Mouse (Mus musculus): Measurements from ENCODE around the gene Magi1.
"Not testable (repeated sequence)": the region's sequence is repeated elsewhere in the genome, so short reads cannot be mapped to it uniquely, and the experiment has no call there.

Magi1 gene

GRCm38 (mm10) chr6:94045180-94045579 lies 238.5 kb downstream of the Magi1 start:
- DNase-seq = no peak

DNA sequence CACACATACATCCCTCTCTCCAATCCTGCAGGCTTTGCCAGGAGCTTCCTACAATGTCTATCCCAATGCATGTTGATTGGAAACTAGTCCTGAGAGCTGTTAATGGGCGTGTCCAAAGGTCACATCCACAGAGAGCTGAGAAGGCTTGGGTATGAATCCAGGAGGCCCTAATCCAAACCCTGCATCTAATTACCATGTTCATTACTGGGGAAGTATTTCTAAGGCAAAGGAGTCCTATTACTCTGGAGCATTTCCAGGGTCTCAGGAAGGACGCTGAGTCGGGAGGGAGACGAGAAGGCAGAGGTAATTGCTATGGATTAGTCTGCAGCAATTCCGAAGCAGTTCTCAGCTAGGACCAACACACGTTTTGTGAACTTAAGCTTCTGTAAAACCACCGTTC lies 240.3 kb downstream of the Magi1 start:
- no peak for DNase-seq

GRCm38 (mm10) chr6:94040093-94040492 lies 243.6 kb downstream of the Magi1 start:
- DNase-seq = peak; percentile 63

DNA sequence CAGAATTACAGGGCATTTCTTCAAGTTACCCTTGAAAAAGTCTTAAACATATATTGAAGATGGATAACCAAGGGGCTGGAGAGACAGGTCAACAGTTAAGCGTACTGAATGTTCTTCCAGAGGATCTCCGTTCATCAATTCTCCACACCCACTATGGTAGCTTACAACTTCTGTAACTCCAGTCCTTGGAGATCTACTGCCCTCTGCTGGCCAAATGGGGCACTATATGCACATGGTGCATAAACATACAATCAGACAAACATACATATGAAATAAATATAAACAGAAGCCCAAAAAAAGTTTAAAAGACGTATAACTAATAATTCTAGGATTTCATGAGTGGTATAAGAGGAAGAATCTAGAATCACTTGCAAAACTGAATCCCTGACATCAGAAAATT lies 244.8 kb downstream of the Magi1 start:
- no peak for DNase-seq

DNA sequence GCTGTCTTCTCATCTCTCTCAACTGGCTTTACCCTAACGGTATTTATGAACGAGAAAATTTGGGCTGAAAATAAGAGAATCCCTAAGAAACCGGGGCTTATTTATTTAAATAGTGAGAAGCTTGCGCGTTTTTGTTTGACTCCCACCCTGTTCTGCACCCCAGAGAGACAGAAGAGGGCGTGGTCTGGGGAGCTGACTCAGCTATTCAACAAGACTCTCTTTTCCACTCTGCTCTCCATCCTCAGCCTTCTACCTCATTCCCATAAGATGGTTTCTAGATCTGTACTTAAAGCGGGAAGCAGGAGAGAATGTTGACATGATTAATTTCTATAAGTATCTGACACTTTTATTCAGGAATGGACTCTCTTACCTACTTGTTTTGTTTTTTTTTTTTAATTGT lies 247.2 kb downstream of the Magi1 start:
- no peak for DNase-seq

- no peak for DNase-seq
These were observed 257.4 kb downstream of the Magi1 start for GRCm38 (mm10) chr6:94026361-94026760.

DNA sequence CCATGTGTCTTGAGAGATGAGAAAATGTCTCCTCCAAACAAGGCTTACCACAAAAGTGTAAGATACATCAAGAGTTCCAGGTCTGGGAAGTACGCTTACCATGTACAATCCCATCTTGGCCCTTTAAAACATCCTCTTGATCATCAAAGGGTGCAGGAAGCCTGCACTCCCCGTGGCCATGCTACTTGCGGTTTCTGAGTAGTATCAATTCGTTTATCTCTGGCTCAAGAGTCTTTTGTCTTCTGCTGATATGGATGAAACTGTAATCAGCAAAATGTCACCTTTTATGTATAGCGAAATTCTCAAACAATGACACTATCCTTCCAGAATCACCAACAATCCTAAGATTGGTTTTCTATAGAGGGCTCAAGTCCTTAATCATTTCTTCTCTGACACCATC lies 261.3 kb downstream of the Magi1 start:
- no peak for DNase-seq

DNA sequence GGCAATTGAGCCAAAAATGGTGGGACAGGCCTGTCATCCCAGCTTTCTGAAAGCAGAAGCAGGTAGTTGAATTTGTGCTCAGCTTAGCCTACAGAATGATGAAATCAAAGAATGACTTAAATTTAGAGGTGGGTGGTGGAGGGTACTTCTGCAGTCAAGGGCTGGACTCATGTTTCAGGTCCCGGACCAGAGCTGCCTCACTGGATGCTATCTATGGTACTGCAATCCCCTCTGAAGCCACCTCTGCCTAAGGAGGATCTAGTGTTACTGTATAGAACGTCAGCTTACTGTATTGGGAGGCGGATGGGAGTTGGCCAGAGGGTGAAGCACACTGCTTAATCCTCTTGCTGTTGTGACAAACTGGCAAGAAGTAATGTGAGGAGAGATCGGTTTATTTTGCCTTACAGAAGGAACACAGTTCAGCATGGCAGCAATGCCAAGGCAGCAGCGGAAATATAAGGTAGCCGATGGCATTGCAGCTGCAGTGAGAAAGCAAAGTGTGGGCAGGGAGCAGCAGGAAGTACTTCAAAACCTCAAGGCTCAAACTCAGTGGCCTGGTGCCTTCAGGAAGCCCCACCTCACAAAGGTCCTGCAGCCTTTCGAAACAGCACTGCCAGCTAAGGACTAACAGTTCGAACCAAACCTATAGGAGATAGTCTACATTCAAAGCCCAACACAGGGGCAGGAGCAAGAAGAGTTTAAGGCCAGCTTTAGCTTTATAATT lies 262.3 kb downstream of the Magi1 start:
- no peak for DNase-seq

GRCm38 (mm10) chr6:94020566-94020965 lies 263.2 kb downstream of the Magi1 start:
- DNase-seq = no peak

DNA sequence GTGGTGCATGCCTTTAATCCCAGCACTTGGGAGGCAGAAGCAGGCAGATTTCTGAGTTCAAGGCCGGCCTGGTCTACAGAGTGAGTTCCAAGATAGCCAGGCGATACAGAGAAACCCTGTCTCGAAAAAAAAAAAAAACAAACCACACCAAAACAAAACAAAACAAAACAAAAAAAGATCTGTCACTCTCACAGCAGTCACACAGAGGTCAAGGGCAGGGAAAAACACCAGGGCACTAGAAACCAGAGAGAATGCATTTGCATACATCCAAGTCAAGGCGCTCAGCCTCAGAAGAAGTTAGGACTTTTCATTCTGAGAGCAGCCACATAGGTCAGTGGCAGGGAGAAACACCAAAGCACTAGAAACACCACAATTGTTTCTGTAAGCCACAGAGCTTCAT lies 263.8 kb downstream of the Magi1 start:
- DNase-seq = no peak

- no peak for DNase-seq
These were observed 270.0 kb downstream of the Magi1 start for GRCm38 (mm10) chr6:94013761-94014160.

- DNase-seq = peak; percentile 71
These were observed 271.8 kb downstream of the Magi1 start for GRCm38 (mm10) chr6:94011947-94012346.

- DNase-seq = no peak
These were observed 272.2 kb downstream of the Magi1 start for GRCm38 (mm10) chr6:94011521-94011920.

DNA sequence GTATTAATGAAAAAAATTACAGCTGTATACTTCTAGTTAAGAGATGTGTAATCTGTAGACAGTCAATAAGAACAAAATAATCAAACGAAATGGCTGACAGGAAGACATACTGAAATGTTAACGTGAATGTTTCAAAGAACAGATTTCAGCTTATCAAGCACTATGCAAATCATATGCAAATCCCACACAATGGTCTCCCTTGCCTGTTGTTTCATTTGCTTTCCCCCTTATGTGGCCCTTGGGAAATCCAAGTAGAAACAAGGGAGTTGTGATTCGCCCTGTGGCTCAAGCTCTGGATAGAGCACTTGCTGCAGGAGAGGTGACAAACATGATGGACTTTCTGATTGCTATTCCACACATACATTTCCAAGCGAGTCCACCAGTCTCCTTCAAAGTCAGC lies 275.1 kb downstream of the Magi1 start:
- no peak for DNase-seq

DNA sequence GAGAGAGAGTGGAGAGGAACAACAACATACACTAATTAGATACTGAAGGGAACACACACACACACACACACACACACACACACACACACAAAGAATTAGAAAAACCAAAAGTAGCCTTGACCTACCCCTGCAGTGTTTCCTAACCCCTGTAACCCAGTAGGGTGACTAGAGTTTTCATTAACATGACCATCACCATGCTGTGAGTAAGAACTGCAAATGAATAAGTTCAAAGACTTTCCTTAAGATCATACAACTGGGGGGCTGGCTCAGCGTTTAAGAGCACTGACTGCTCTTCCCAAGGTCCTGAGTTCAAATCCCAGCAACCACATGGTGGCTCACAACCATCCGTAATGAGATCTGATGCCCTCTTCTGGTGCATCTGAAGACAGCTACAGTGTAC lies 280.1 kb downstream of the Magi1 start:
- not testable (repeated sequence) for DNase-seq

DNA sequence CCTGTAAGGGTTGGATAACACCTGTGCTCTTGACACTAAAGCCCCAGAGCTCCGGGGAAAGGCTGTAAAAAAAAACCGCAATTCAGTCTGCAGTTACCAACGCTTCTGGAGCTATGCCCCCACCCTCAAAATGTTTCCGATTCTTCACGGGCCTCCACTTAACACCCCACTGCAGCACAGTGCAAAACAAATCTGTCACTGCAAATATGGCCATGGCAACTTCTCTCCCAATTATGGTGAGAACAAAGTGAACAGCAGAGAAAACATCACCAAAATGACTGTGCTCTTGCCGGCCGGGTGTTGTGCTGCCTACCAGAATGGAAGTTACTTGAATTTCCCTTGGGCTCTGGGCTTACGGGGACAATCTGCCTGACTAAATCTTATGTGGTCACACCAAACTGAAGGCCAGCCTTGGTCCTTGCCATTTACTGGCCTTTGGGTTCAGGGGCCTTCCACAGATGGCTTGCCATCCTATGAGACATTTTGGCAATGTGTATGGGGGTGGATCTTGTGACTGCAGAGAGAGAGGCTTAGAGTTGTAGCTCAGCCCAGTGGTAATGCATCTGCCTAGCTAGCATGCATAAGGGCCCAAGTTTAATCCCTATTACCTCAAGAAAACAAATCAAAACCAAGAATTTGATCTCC lies 286.8 kb downstream of the Magi1 start:
- DNase-seq = no peak

DNA sequence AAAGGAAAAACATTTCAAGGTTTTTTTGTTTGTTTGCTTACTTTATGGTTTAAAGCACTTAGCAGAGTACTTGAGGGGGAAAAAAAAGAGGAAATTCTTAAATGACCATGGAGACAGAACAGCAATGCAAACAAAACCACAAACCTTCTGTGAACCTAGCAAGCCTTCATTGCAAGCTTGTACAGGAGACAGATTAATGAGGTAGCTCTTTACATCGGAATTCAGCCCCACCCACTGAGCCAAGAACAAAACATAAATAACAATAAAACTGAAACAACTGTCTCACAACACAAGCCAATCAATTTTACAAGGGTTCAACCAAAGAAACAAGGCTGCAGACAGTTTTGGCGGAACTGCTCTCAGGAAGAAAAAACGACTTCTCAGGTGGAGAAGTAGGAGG lies 296.2 kb downstream of the Magi1 start:
- DNase-seq = no peak

GRCm38 (mm10) chr6:93985111-93985510 lies 298.6 kb downstream of the Magi1 start:
- peak; percentile 42 for DNase-seq

GRCm38 (mm10) chr6:93983551-93983950 lies 300.2 kb downstream of the Magi1 start:
- DNase-seq = no peak

GRCm38 (mm10) chr6:93981211-93981610 lies 302.5 kb downstream of the Magi1 start:
- no peak for DNase-seq

DNA sequence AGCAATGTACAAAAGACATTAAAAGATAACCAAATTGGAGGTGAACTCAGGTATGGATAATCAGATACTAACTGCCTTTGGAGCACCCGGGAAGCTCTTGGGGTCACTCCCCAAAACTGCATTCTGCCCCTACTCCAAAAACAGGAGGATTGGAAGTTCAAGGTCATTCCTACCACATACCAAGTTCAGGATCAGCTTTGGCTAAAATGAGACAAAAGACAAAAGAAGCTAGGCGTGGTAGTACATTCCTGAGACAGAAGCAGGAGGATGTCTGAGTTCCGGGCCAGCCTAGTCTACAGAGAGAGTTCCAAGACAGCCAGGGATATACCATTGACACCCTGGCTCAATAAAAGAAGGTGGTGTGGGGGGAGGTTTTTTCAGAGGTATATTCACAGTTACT lies 304.5 kb downstream of the Magi1 start:
- no peak for DNase-seq

GRCm38 (mm10) chr6:93968721-93969120 lies 315.0 kb downstream of the Magi1 start:
- DNase-seq = no peak

- no peak for DNase-seq
These were observed 320.9 kb downstream of the Magi1 start for GRCm38 (mm10) chr6:93962757-93963336.

GRCm38 (mm10) chr6:93961782-93962181 lies 321.9 kb downstream of the Magi1 start:
- no peak for DNase-seq

All from kidney, postnatal 10 days (tissue).